ENCODE assay signal across 9 mouse cellular contexts in the genomic region with DNA sequence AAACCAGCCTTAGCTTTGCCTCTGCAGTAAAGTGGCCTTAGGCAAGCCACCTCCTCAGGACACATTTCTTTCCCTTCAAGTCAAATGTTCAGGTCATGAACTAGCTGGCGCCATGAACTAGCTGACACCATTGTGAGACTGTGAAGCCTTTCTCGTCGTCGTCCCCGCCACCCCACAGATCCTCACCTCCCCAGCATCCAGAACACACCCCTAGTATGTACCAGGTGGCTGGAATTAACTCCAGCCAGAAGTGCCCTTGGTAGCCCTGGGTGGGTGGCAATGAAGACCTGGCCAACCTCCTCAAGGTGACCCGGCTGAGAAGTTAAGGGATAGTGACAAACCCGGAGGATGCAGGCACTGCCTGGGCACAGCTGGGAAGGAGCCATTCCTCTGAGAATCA. TPM values are rescaled to one million over a fixed set of nuclear protein-coding genes. Genes with fewer than 3 reads are reported as not detected.
DNase-seq lines count a peak whose midpoint lies in the region; ATAC-seq and TF ChIP-seq lines count a peak whose summit lies in the region.
"Had no signal": no experiment of that assay in that cellular context is flagged by ENCODE, and none has a peak within 500 bp of the region (broad histone marks: within the 10 kb centered on the region; RNA-seq: fewer than 3 reads in every experiment).

No protein-coding gene starts in this region.

- ATAC-seq in heart, postnatal 0 days (ENCODE audit: insufficient read depth, low read depth): peak; percentile 22; the same call in 1 of the 2 replicates
- peak; percentile 14; the same call in 1 of the 2 replicates for ATAC-seq in stomach, postnatal 0 days (ENCODE audit: low FRiP score, low TSS enrichment)

- H3K27me3 ChIP-seq in heart, postnatal 0 days (ENCODE audit: control insufficient read depth, insufficient read depth, low read length): no peaks in the 10 kb centered on the region
- H3K27me3 ChIP-seq in testis, adult 2 months (ENCODE audit: control insufficient read depth, insufficient read depth, low read length): no peaks in the 10 kb centered on the region
- H3K27me3 ChIP-seq in limb, embryonic 10.5 days (ENCODE audit: low read depth, poor library complexity, severe bottlenecking): peaks cover 31% of the 10 kb centered on the region
- H3K27me3 ChIP-seq in stomach, postnatal 0 days (ENCODE audit: control insufficient read depth, insufficient read depth, low read length): no peaks in the 10 kb centered on the region
- H3K27me3 ChIP-seq: Patski had no signal

- no peak for TF ChIP-seq CTCF in heart, postnatal 0 days (IDR thresholded peaks at IDR 0.05; ENCODE audit: low read depth)
- no peak for TF ChIP-seq CTCF in testis, adult 2 months (IDR thresholded peaks at IDR 0.05; ENCODE audit: control insufficient read depth, insufficient read depth, insufficient replicate concordance, low read depth, low read length)
- TF ChIP-seq CTCF in stomach, postnatal 0 days (IDR thresholded peaks at IDR 0.05; ENCODE audit: low read depth): no peak

- no peaks in the 10 kb centered on the region for H3K9me3 ChIP-seq in heart, postnatal 0 days (replicated peaks; ENCODE audit: control insufficient read depth, low read length)
- H3K9me3 ChIP-seq in limb, embryonic 10.5 days (replicated peaks): no peaks in the 10 kb centered on the region
- no peaks in the 10 kb centered on the region for H3K9me3 ChIP-seq in stomach, postnatal 0 days (ENCODE audit: control insufficient read depth, low read length)

- TF ChIP-seq POLR2A in testis, adult 2 months (IDR thresholded peaks at IDR 0.05; ENCODE audit: control insufficient read depth, low read depth, low read length): no peak

- no peak for TF ChIP-seq EP300 in heart, postnatal 0 days (IDR thresholded peaks at IDR 0.05; ENCODE audit: low read depth)
- no peak for TF ChIP-seq EP300 in stomach, postnatal 0 days (optimal IDR thresholded peaks at IDR 0.05)

- H3K9ac ChIP-seq in heart, postnatal 0 days (replicated peaks; ENCODE audit: low read depth, low read length): no peak overlapping the region
- H3K9ac ChIP-seq in stomach, postnatal 0 days (ENCODE audit: low read length): no peak overlapping the region

- H3K4me2 ChIP-seq in heart, postnatal 0 days (ENCODE audit: low read depth, low read length): no peak overlapping the region
- no peak overlapping the region for H3K4me2 ChIP-seq in stomach, postnatal 0 days (replicated peaks; ENCODE audit: low read depth)

- H3K4me3 ChIP-seq in heart, postnatal 0 days (ENCODE audit: low read depth, low read length): no peak overlapping the region
- H3K4me3 ChIP-seq in testis, adult 2 months (ENCODE audit: control insufficient read depth, low read depth, low read length): peak overlapping the region; percentile 2
- no peak overlapping the region for H3K4me3 ChIP-seq in limb, embryonic 10.5 days
- H3K4me3 ChIP-seq in stomach, postnatal 0 days (ENCODE audit: low read depth, low read length): no peak overlapping the region

- H3K4me1 ChIP-seq in heart, postnatal 0 days (ENCODE audit: control insufficient read depth, insufficient read depth): peaks cover 4% of the 10 kb centered on the region; the same call in 1 of the 2 replicates
- H3K4me1 ChIP-seq in testis, adult 2 months (ENCODE audit: control insufficient read depth, insufficient read depth, low read length): peaks cover 13% of the 10 kb centered on the region
- peaks cover 52% of the 10 kb centered on the region for H3K4me1 ChIP-seq in limb, embryonic 10.5 days
- H3K4me1 ChIP-seq in stomach, postnatal 0 days (replicated peaks; ENCODE audit: control insufficient read depth, insufficient read depth): 0 out of 2 replicates have a peak, but pooled peaks cover 1% of the 10 kb centered on the region

- no peaks in the 10 kb centered on the region for H3K36me3 ChIP-seq in heart, postnatal 0 days (replicated peaks; ENCODE audit: control insufficient read depth, insufficient read depth, low read length)
- H3K36me3 ChIP-seq in testis, adult 2 months (ENCODE audit: control insufficient read depth, insufficient read depth, low read length): no peaks in the 10 kb centered on the region
- no peaks in the 10 kb centered on the region for H3K36me3 ChIP-seq in limb, embryonic 10.5 days
- H3K36me3 ChIP-seq in stomach, postnatal 0 days (ENCODE audit: control insufficient read depth, insufficient read depth, low read length): no peaks in the 10 kb centered on the region

- DNase-seq in heart, postnatal 0 days (ENCODE audit: low spot score): no peak
- no peak for DNase-seq in heart, adult 18-20 months
- no peak for DNase-seq in testis, postnatal 10 days (ENCODE audit: low spot score)
- peak; percentile 32 for DNase-seq in limb, embryonic 10.5 days (ENCODE audit: low spot score)
- no peak for DNase-seq in stomach, postnatal 0 days (ENCODE audit: low spot score)
- no peak for DNase-seq in yolk sac, embryonic 10.5 days (ENCODE audit: low spot score)
- DNase-seq in urinary bladder, adult 18-20 months (ENCODE audit: low spot score in 2 of 2): no peak

- H3K27ac ChIP-seq in heart, postnatal 0 days (ENCODE audit: low read depth): 0 out of 2 replicates have a peak overlapping the region, but pooled peaks have one; percentile 8
- H3K27ac ChIP-seq in testis, adult 2 months (ENCODE audit: control insufficient read depth, insufficient read depth, low read depth, low read length): no peak overlapping the region
- peak overlapping the region; percentile 63 for H3K27ac ChIP-seq in limb, embryonic 10.5 days
- no peak overlapping the region for H3K27ac ChIP-seq in stomach, postnatal 0 days (replicated peaks)

- 55% methylated on average over 7 of the region's 7 CpGs for WGBS in heart, postnatal 0 days
- 59% methylated on average over 7 of the region's 7 CpGs for WGBS in limb, embryonic 10.5 days
- WGBS in stomach, postnatal 0 days: 54% methylated on average over 7 of the region's 7 CpGs

RNA-seq across cellular contexts. Expression of a gene that starts 21.3 kb away (rescaled TPM):
- 74.0 and 88.5 TPM in 2 replicates for total RNA-seq in heart, postnatal 0 days (2014; rRNA removed; ENCODE audit: low replicate concordance)
- 26.4 and 30.0 TPM in 2 replicates for polyA plus RNA-seq in heart, postnatal 0 days (2015; fragmentation: Nextera tagmentation; extraction: Ambion mirVana)
- 10 to 100 TPM; 30.0 to 30.5 TPM for total RNA-seq in heart, adult 18-20 months (2021)
- 2.8 and 3.2 TPM in 2 replicates for polyA plus RNA-seq in testis, adult 2 months (2012; rRNA removed)
- 11.9 and 22.6 TPM in 2 replicates for polyA plus RNA-seq in limb, embryonic 10.5 days (2016; fragmentation: Nextera tagmentation; extraction: Ambion mirVana)
- 19.1 and 19.8 TPM in 2 replicates for polyA plus RNA-seq in stomach, postnatal 0 days (2015; fragmentation: Nextera tagmentation; extraction: Ambion mirVana)

RNA-seq across cellular contexts. Expression of a gene that starts 41.0 kb away (rescaled TPM):
- total RNA-seq in heart, postnatal 0 days (2014; rRNA removed; ENCODE audit: low replicate concordance): 26.2 and 41.6 TPM in 2 replicates
- 18.7 and 20.9 TPM in 2 replicates for polyA plus RNA-seq in heart, postnatal 0 days (2015; fragmentation: Nextera tagmentation; extraction: Ambion mirVana)
- total RNA-seq in heart, adult 18-20 months (2021): 10 to 100 TPM; 37.1 to 40.8 TPM
- 42.7 and 45.6 TPM in 2 replicates for polyA plus RNA-seq in testis, adult 2 months (2012; rRNA removed)
- 31.8 and 37.7 TPM in 2 replicates for polyA plus RNA-seq in limb, embryonic 10.5 days (2016; fragmentation: Nextera tagmentation; extraction: Ambion mirVana)
- polyA plus RNA-seq in stomach, postnatal 0 days (2015; fragmentation: Nextera tagmentation; extraction: Ambion mirVana): 10.1 and 10.8 TPM in 2 replicates

Comparison
In these comparisons a context has a peak if more than half of its experiments do, and no peak if none do; other contexts are left out.
1. H3K27ac ChIP-seq: peak in heart, postnatal 0 days (single experiment) and limb, embryonic 10.5 days (single experiment); none in testis, adult 2 months (single experiment) and stomach, postnatal 0 days (single experiment).